Mouse (Mus musculus) stomach, embryonic 16.5 days (tissue): Measurements from ENCODE around the gene Gm11111. TPM values are rescaled to one million over a fixed set of nuclear protein-coding genes. Genes with fewer than 3 reads are reported as not detected.

Source experiments
- ATAC-seq: fragments of 200-750 bp; cut with Nextera tagmentation; 2 replicates; pipeline ENCODE4 v1.8.0; 2017; ENCODE audit warnings: moderate number of reproducible peaks, moderate TSS enrichment; ENCODE audit not compliant: insufficient read depth, low FRiP score
- H3K27ac ChIP-seq: fragments of 300-500 bp; sonication (generic); 2 replicates; pipeline ENCODE4 v1.5.1; 2014; ENCODE audit warnings: low read length
- H3K27me3 ChIP-seq: fragments of 300-500 bp; sonication (generic); 2 replicates; pipeline ENCODE4 v1.6.1; 2014; ENCODE audit warnings: low read length, control low read depth, mixed read lengths; ENCODE audit not compliant: control insufficient read depth, insufficient read depth
- H3K36me3 ChIP-seq: fragments of 300-500 bp; sonication (generic); 2 replicates; pipeline ENCODE4 v1.6.1; 2014; ENCODE audit warnings: low read length; ENCODE audit not compliant: control insufficient read depth, insufficient read depth
- H3K4me1 ChIP-seq: fragments of 300-500 bp; sonication (generic); 2 replicates; pipeline ENCODE4 v1.6.1; 2014; ENCODE audit warnings: low read length, control low read depth, mixed read lengths; ENCODE audit not compliant: control insufficient read depth, insufficient read depth
- H3K4me2 ChIP-seq: fragments of 300-500 bp; sonication (generic); 2 replicates; pipeline ENCODE4 v1.6.1; 2014; ENCODE audit warnings: low read depth, low read length, mixed read lengths
- H3K4me3 ChIP-seq: fragments of 300-500 bp; sonication (generic); replicated peaks from 2 replicates; pipeline ENCODE4 v1.5.1; 2014; ENCODE audit warnings: mild to moderate bottlenecking, low read length
- H3K9ac ChIP-seq: fragments of 300-500 bp; sonication (generic); 2 replicates; pipeline ENCODE4 v1.6.1; 2014; ENCODE audit warnings: low read length
- H3K9me3 ChIP-seq: fragments of 300-500 bp; sonication (generic); replicated peaks from 2 replicates; pipeline ENCODE4 v1.6.1; 2016; ENCODE audit warnings: low read length, control low read depth; ENCODE audit not compliant: control insufficient read depth
- WGBS: fragments of 180-500 bp; shearing (Covaris S2); extraction: QIAGEN DNeasy Blood & Tissue Kit; methylation state at CpG from one replicate; pipeline ENCODE4 v1.1.7; 2014; 5-methylcytosine and 5-hydroxymethylcytosine counted together
- polyA plus RNA-seq: library from polyadenylated mRNA; unstranded; fragments of >200 nt; fragmentation: Nextera tagmentation; extraction: Ambion mirVana; gene quantifications from 2 replicates; pipeline ENCODE4 v1.2.1, GENCODE M21; 2015

Gm11111 gene
- polyA plus RNA-seq, 1 experiment from 2014 or later = not detected

DNA sequence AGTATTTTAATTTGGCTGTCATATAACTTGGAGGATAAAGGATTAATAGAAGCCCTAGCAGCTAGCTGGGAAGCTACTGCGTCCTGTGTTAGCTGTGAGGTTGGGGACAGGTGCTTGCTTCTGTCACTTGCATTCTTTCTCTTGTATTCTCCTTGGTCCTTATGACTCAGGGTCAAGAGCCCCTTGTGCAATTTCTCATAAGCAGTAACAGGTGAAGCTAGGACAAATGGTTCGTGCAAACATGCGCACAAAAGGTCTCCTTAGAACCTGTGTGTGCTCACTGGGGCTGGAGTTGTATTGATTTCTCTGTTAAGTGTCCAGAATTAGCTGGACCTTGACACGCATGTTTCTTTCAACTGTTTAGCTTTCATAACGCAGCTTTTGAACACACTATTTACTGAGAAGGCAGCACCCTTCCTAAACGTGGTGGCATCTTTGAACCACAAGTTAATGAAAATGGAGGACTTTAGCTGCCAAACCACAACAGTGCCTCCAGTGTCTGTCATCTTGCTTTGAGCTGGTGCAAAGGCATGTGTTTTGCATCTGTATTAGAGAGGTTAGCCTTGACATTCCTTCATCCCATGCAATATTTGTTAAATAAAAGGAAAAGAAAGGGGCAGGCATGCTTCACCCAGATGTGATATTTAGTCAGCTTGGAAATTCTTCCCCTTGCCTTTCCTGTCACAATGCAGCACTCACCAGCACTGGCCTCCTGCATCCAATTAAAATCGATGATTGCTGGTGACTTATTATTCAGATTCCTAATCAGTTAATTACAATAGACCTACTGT lies 511 bp downstream of the Gm11111 start:
- Histone ChIP-seq H3K27ac (no peak overlapping the region), H3K9me3 (no peaks in the 10 kb centered on the region), H3K9ac (no peak overlapping the region), H3K27me3 (no peaks in the 10 kb centered on the region), H3K36me3 (no peaks in the 10 kb centered on the region), H3K4me1 (no peaks in the 10 kb centered on the region), H3K4me2 (no peak overlapping the region), H3K4me3 (no peak overlapping the region)
- no peak for ATAC-seq
- WGBS = 53% methylated on average over 7 of the region's 7 CpGs

- no peak overlapping the region for H3K4me2 ChIP-seq
- no peak for ATAC-seq
- no peaks in the 10 kb centered on the region for H3K4me1 ChIP-seq
- no peak overlapping the region for H3K9ac ChIP-seq
- no peaks in the 10 kb centered on the region for H3K27me3 ChIP-seq
- H3K36me3 ChIP-seq = no peaks in the 10 kb centered on the region
- no peak overlapping the region for H3K4me3 ChIP-seq
- no peak overlapping the region for H3K27ac ChIP-seq
- WGBS = 81% methylated on average over 4 of the region's 4 CpGs
- no peaks in the 10 kb centered on the region for H3K9me3 ChIP-seq
Measured at GRCm38 (mm10) chr5:98561301-98561700, 8.8 kb downstream of the Gm11111 start.

DNA sequence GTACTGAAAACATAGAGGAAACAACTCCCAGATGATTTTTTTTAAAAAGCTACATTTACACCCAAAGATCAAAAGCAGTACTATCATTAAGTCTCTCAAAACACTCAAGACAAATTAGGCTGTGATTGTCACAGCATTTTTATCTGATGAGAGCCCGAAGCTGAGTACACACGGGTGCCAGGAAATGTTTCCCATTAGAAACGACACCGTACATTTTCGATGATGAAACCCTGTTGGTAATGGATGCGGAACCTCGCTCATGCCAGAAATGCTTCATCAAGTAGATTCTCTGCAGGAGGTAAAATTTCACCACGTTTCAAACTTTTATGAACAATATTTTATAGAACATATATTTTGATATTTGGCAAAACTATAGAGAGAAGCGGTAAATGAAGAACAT lies 10.3 kb downstream of the Gm11111 start:
- no peak for ATAC-seq
- 62% methylated on average over 9 of the region's 9 CpGs for WGBS
- Histone ChIP-seq H3K4me1 (no peaks in the 10 kb centered on the region), H3K27me3 (no peaks in the 10 kb centered on the region), H3K4me2 (no peak overlapping the region), H3K9ac (no peak overlapping the region), H3K27ac (no peak overlapping the region), H3K36me3 (no peaks in the 10 kb centered on the region), H3K9me3 (no peaks in the 10 kb centered on the region), H3K4me3 (no peak overlapping the region)

DNA sequence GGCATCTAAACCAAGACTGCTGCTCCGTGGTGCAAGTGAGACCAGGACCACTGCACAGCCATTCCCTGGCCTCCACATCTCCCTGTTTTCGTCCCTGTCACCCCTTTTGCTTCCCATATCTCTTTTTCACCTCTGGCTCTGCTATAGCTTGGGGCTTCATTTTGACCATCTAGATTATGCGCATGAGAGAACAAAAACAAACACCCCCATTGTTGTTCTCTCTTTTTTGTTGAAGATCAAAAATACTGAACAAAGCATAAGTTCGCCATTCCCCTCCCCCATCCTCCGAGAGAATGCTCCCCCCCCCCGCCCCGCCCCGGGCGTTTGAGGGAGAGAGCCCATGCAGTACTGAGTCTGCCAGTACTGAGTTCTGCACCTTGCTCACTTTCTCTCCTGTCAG lies 11.3 kb downstream of the Gm11111 start:
- ATAC-seq = no peak
- 73% methylated on average over 9 of the region's 9 CpGs for WGBS
- Histone ChIP-seq H3K4me1 (no peaks in the 10 kb centered on the region), H3K9me3 (no peaks in the 10 kb centered on the region), H3K4me3 (no peak overlapping the region), H3K9ac (no peak overlapping the region), H3K36me3 (no peaks in the 10 kb centered on the region), H3K27me3 (no peaks in the 10 kb centered on the region), H3K27ac (no peak overlapping the region), H3K4me2 (no peak overlapping the region)

GRCm38 (mm10) chr5:98566461-98567193 lies 14.1 kb downstream of the Gm11111 start:
- H3K27ac ChIP-seq = no peak overlapping the region
- H3K27me3 ChIP-seq = no peaks in the 10 kb centered on the region
- H3K4me1 ChIP-seq = no peaks in the 10 kb centered on the region
- H3K36me3 ChIP-seq = no peaks in the 10 kb centered on the region
- no peaks in the 10 kb centered on the region for H3K9me3 ChIP-seq
- ATAC-seq = no peak
- no peak overlapping the region for H3K4me2 ChIP-seq
- H3K4me3 ChIP-seq = no peak overlapping the region
- WGBS = 58% methylated on average over 6 of the region's 6 CpGs
- H3K9ac ChIP-seq = no peak overlapping the region

- no peak overlapping the region for H3K27ac ChIP-seq
- no peaks in the 10 kb centered on the region for H3K27me3 ChIP-seq
- no peaks in the 10 kb centered on the region for H3K4me1 ChIP-seq
- no peak for ATAC-seq
- no peaks in the 10 kb centered on the region for H3K36me3 ChIP-seq
- WGBS = 93% methylated on average over 4 of the region's 4 CpGs
- no peak overlapping the region for H3K4me2 ChIP-seq
- no peaks in the 10 kb centered on the region for H3K9me3 ChIP-seq
- H3K9ac ChIP-seq = no peak overlapping the region
- no peak overlapping the region for H3K4me3 ChIP-seq
Measured at GRCm38 (mm10) chr5:98568481-98568880, 16.0 kb downstream of the Gm11111 start.

GRCm38 (mm10) chr5:98569029-98569513 lies 16.6 kb downstream of the Gm11111 start:
- WGBS = 27% methylated on average over 3 of the region's 3 CpGs
- H3K4me1 ChIP-seq = no peaks in the 10 kb centered on the region
- no peak overlapping the region for H3K9ac ChIP-seq
- no peak overlapping the region for H3K4me3 ChIP-seq
- no peaks in the 10 kb centered on the region for H3K36me3 ChIP-seq
- H3K4me2 ChIP-seq = no peak overlapping the region
- ATAC-seq = peak; percentile 17; the same call in 1 of the 2 replicates
- H3K27ac ChIP-seq = no peak overlapping the region
- no peaks in the 10 kb centered on the region for H3K27me3 ChIP-seq
- H3K9me3 ChIP-seq = no peaks in the 10 kb centered on the region

- Histone ChIP-seq H3K27ac (no peak overlapping the region), H3K9me3 (no peaks in the 10 kb centered on the region), H3K36me3 (no peaks in the 10 kb centered on the region), H3K9ac (no peak overlapping the region), H3K27me3 (no peaks in the 10 kb centered on the region), H3K4me3 (no peak overlapping the region), H3K4me1 (peaks cover 11% of the 10 kb centered on the region; the same call in 1 of the 2 replicates), H3K4me2 (no peak overlapping the region)
- 64% methylated on average over 4 of the region's 4 CpGs for WGBS
- ATAC-seq = no peak
Measured at GRCm38 (mm10) chr5:98572392-98572791, 19.9 kb downstream of the Gm11111 start.
